Mouse (Mus musculus) liver, adult 2 months (tissue): Measurements from ENCODE around the gene Hs3st5.

ENCODE experiments used
- CTCF ChIP-seq: fragments of 200-500 bp; IDR thresholded peaks from 2 replicates; pipeline ENCODE4 v1.5.1; 2011; ENCODE audit warnings: low read depth, low read length, control low read depth
- POLR2A ChIP-seq: fragments of 200-500 bp; IDR thresholded peaks from 2 replicates; pipeline ENCODE4 v1.6.1; 2011; ENCODE audit warnings: low read length, control low read depth; ENCODE audit not compliant: insufficient read depth; ENCODE audit errors: extremely low read depth

GRCm38 (mm10) chr10:36623037-36623436 is 116.4 kb downstream of the Hs3st5 start:
- TF ChIP-seq CTCF (no peak), POLR2A (no peak)
